Mouse (Mus musculus) R1 (cell line): ENCODE results near the gene Clec2i.
"Not testable (repeated sequence)": the region's sequence is repeated elsewhere in the genome, so short reads cannot be mapped to it uniquely, and the experiment has no call there.

Experiments used
- DNase-seq: peaks from one replicate; pipeline ENCODE4 v3.0.0-alpha.2; 2018; ENCODE audit warnings: low read depth, low spot score

The Clec2i gene

GRCm38 (mm10) chr6:128887091-128887790 is at the start of gene Clec2i:
Clec2i (plus strand) TSS chr6:128887588.
- DNase-seq = peak; percentile 11

DNA sequence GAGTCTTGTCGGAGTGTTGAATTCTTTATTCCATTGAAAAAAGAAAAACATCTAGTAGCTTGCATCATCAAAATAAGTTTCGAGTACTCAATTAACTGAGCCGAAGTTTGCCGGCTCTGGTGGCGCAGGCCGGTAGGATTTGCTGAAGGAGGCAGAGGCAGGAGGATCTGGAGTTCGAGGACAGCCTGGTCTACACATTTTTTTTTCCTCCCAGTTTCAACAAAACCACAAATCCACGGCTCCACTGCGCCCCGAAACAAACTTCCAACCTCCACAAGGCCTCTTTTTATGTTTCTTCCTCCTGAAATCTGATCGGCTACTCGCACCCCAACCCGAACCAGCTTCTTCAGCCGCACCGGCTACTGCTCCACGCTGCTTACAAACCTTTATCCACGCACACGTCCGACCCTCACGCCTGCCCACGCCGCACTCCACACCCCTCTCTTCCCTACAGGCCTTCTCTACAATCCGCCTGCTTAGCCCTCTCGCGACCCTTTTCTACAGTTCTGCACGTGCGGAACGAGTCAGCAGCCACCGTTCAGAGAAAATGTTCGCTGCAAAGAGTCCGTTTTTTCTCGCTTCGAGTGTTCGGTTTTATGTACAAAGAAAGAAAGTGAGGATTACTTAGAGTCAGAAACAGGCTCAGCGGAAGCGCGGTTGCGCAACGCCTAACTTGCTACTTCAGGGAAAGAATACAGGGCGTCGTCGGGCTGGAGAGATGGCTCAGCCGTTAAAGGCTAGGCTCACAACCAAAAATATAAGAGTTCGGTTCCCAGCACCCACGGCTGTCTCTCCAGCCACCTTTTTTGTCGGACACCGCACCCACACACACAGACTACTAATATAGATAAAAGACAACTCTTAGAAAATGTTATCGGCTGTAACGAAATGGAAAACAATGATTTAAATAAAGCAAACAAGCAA is 48.8 kb upstream of the Clec2i start:
- DNase-seq = peak; percentile 84

DNA sequence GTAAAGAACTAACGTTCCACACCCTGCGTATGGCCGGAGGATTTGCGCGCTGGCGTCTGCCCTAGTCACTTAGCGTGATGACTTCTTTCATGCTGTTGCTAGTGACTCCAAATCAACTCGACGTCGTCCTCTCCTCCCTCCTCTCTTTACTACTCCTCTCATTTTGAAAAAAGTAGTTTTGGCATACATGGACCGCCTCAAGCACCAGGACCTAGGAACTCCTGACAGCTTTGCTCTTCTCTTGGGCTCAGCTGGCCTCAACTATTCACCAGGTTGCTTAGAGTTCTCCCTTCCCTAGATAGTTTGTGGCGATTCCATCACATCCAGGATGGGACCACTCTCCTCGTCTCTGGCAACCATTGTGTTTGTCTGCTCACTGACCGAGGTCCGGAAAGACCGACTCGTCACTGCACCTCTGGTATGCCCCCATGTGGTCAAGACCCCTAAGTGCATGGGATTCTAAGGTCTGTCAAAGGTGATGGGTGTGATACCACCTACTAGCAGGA is 48.1 kb upstream of the Clec2i start:
- peak; percentile 95 for DNase-seq

- DNase-seq = no peak
These were observed 47.5 kb upstream of the Clec2i start for GRCm38 (mm10) chr6:128839921-128840320.

DNA sequence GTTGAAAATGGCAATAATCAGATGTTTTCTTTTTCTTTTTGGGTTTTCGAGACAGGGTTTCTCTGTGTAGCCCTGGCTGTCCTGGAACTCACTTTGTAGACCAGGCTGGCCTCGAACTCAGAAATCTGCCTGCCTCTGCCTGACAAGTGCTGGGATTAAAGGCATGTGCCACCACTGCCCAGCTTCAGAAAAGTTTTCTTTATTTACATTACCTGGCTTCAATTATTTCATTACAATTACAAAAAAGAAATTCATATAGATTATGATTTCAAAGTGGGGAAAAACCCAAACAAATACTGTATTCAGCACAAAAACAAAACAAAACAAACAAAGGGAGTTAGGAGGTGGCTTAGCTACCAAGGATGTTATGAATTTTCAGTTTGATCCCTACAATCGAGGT is 46.7 kb upstream of the Clec2i start:
- not testable (repeated sequence) for DNase-seq

DNA sequence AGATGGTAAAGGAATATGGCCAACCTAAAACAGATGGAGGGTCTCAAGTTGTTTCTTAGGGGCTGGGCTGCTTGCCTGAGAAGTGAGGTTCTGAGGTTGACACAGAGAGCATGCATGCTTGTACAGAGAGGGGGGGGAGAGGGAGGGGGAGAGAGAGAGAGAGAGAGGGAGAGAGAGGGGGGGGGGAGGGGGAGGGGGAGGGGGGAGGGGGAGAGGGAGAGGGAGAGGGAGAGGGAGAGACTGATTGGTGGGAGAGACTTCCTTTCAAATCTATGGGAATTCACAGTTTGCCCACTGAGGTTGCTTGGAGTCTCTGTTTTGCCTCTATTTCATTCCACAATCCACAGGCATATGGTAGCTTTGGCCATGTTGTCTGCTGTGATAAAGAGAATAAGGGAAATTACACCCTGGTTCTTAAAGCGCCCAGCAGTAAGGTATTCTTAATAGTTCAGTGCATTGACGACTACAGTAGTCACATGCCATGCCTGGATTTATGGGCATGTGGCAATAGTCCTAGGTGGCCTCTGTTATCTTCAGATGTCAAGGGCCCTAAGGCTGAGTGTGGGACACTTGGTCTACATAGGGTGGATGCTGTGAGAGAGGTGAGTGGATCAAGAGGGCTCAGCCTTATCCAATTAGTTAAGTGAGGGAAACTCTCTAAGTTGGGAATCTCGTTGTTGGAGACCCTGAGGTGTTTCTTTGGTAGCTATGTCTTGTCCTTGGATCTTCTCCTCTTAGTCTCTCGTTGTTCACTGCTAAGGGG is 45.9 kb upstream of the Clec2i start:
- DNase-seq = no peak

GRCm38 (mm10) chr6:128842356-128842944 is 44.9 kb upstream of the Clec2i start:
- no peak for DNase-seq

GRCm38 (mm10) chr6:128842945-128843478 is 44.4 kb upstream of the Clec2i start:
- DNase-seq = peak; percentile 94

GRCm38 (mm10) chr6:128843479-128843992 is 43.9 kb upstream of the Clec2i start:
- peak; percentile 91 for DNase-seq

DNA sequence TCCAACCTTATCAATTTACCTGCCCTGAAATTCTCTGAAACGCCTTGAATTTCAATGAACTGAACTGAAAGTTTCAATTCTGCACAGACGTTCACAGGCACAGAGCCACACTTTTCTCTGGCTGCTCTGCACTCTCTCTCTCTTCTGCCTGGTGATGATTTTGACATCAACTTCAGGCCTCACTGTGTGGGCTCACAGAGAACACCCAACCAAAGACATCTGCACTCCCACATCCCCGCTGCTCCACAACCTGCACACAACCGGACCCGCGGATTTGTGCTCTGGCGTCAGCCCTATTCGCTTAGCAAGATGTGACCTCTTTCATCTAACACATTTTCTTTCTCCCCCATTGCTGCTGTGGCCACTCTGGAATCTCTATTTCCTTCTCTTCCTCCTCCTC is 43.3 kb upstream of the Clec2i start:
- DNase-seq = no peak

- no peak for DNase-seq
These were observed 42.8 kb upstream of the Clec2i start for GRCm38 (mm10) chr6:128844586-128845080.

DNA sequence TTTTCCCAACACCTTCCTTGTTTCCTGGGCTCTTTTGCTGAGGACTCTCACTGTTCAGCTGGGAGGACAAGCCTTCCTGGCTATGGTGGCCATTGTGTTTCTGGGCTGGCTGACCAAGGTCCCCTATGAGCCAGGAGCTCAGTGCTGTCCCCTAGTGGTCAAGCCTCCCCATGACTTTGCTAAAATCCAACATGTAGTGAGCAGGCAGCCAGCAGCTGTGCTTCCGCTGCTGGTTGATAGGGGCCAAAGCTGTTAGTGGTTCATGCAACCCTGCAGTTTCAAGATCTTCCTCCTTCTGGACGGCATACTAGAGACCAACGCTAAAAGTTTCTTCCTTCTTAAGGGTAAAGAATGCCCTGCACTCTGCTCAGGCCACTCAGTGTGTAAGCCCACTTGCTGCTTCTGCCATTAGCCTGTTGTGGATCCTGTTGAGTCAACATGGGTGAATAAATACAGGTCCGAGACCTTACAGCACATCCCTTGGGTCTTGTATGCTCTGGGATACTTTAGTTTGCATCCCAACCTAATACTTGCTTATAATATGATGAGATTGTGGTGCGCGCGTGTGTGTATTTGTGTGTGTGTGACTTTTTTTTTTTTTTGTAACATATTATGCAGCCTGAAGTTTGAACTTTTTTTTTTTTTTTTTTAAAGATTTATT is 41.9 kb upstream of the Clec2i start:
- peak; percentile 91 for DNase-seq

GRCm38 (mm10) chr6:128845998-128846542 is 41.3 kb upstream of the Clec2i start:
- no peak for DNase-seq

DNA sequence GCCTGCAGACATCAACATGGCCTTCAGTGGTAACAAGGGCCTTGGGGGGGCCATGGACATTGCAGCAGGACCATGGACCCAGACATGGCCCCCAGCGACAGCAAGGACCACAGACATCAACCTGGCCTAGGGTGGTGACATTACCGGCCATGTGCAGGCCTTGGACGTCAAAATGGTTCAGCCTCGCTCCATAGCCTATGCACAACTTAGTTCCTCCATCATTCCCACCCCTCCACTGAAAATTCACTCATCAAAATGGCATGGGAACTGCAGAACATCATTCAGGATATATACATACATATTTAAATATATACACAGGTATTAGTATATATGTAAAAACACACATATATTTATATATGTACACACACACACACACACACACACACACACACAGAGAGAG is 40.0 kb upstream of the Clec2i start:
- DNase-seq = no peak

DNA sequence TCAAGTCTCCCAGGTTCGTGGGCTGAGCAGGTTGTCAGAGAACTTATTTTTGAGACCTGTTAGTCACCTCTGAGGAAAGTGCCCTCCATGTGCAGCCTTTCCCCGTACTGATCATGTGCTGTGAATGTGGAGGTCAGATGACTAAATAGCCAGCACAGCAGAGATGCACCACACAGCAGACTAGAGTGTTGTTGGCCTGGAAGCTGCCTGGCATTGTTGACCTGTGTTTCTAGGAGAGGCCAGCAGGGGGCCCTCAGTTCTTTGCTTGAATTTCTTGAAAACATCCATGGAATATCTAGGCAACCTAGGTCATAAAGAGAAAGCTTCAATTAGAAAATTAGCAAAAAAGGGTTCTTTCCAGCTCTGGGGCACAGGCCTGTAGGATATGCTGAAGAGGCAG is 37.5 kb upstream of the Clec2i start:
- peak; percentile 58 for DNase-seq

DNA sequence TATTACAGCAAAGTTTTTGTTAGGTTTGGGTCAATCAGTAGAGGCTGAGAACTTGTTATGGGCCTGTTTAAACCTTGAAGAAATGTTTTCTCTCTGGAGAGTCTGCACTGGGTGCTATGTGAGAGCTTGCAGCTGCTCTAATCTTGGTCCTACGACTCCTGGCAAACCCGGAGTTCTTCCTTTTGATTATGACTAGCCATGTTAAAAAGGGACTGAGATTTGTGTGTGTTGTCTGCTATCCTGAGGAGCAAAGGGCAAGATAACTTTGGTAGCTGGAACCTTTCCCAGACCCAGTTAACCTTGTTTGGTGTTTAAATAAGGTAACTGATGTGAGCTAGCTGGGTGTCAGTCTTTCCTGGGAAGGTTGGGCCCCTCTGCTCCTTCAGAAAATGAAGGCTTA is 36.7 kb upstream of the Clec2i start:
- no peak for DNase-seq

- DNase-seq = no peak
These were observed 36.2 kb upstream of the Clec2i start for GRCm38 (mm10) chr6:128851151-128851550.

DNA sequence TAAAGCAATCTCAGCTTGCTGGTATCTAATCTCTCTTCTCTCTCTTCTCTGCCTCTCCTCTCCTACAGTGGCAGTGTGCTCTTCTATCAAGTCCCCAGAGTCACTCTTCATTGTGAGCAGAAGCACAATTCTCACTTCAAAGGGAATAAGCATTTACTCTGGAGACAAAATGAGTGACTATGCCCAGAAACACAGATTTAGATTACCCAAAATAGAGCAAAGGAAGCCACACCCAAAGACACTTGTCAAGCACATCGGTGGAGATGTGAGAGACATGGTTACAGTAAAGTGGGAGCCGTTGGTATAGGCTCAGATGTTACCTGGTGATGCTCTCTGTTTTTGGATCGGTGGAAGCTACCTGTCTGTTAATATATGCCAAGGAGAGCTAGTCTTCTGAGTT is 34.6 kb upstream of the Clec2i start:
- no peak for DNase-seq

GRCm38 (mm10) chr6:128854024-128854820 is 33.2 kb upstream of the Clec2i start:
- peak; percentile 74 for DNase-seq
